Mouse (Mus musculus) CH12.LX (cell line): ENCODE measurements around the gene Armc5. TPM values are rescaled to one million over a fixed set of nuclear protein-coding genes. Genes with fewer than 3 reads are reported as not detected.

ENCODE experiments used
- DNase-seq: peaks from one replicate; pipeline ENCODE4 v3.0.0-alpha.2; 2013; ENCODE audit errors: extremely low read depth
- H3K27ac ChIP-seq: 2 replicates; pipeline ENCODE4 v1.5.1; 2012; ENCODE audit warnings: low read depth, mild to moderate bottlenecking, control low read depth, moderate library complexity; ENCODE audit not compliant: insufficient read depth
- H3K27me3 ChIP-seq: replicated peaks from 2 replicates; pipeline ENCODE3; 2012; ENCODE audit warnings: inconsistent platforms
- H3K36me3 ChIP-seq, 2 experiments: replicated peaks in 1 of 2; 2 replicates each; pipeline versions ENCODE3 to v1.6.1; 2012; ENCODE audit warnings: inconsistent platforms in 1 of 2, low read length in 1 of 2, mild to moderate bottlenecking in 1 of 2, mixed read lengths in 1 of 2, moderate library complexity in 1 of 2; ENCODE audit not compliant: control insufficient read depth in 1 of 2, insufficient read depth in 1 of 2
- H3K4me1 ChIP-seq, 2 experiments: 2 replicates each; pipeline ENCODE4 v1.6.1; 2012; ENCODE audit warnings: inconsistent platforms in 1 of 2, moderate library complexity in 1 of 2; ENCODE audit not compliant: insufficient read depth in 2 of 2, control insufficient read depth in 1 of 2
- H3K4me2 ChIP-seq: 2 replicates; pipeline ENCODE4 v1.6.1; 2012; ENCODE audit warnings: low read depth, mild to moderate bottlenecking, control low read depth; ENCODE audit not compliant: poor library complexity, insufficient read depth, severe bottlenecking
- H3K4me3 ChIP-seq, 3 experiments: fragments of 150-350 bp in 1 of 3; sonication (generic) in 1 of 3; replicated peaks in 1 of 3; 2 replicates each; pipeline versions ENCODE3 to v1.5.1; 2011 to 2012; ENCODE audit warnings: low read depth in 2 of 3, low read length in 2 of 3, mild to moderate bottlenecking in 2 of 3, moderate library complexity in 2 of 3, control low read depth in 1 of 3, improper control_type of control experiment in 1 of 3, inconsistent platforms in 1 of 3, mixed read lengths in 1 of 3; ENCODE audit not compliant: poor library complexity in 1 of 3
- H3K79me2 ChIP-seq: replicated peaks from 2 replicates; pipeline ENCODE4 v1.6.1; 2012; ENCODE audit warnings: mild to moderate bottlenecking, moderate library complexity; ENCODE audit not compliant: control insufficient read depth, poor library complexity, insufficient read depth, severe bottlenecking; ENCODE audit errors: extremely low read depth
- H3K9ac ChIP-seq: 2 replicates; pipeline ENCODE4 v1.6.1; 2012; ENCODE audit warnings: low read depth, mild to moderate bottlenecking, control low read depth, moderate library complexity; ENCODE audit not compliant: insufficient read depth
- H3K9me3 ChIP-seq: replicated peaks from 2 replicates; pipeline ENCODE3; 2012; ENCODE audit warnings: low read length, inconsistent platforms, mixed read lengths
- CHD1 ChIP-seq: IDR thresholded peaks from 2 replicates; pipeline ENCODE4 v1.6.1; 2012; ENCODE audit warnings: low read depth, low read length, improper control_type of control experiment, inconsistent platforms
- CHD2 ChIP-seq: IDR thresholded peaks from 2 replicates; pipeline ENCODE4 v1.6.1; 2011; ENCODE audit warnings: low read length, improper control_type of control experiment
- E2F4 ChIP-seq: IDR thresholded peaks from 2 replicates; pipeline ENCODE4 v1.6.1; 2011; ENCODE audit warnings: low read depth, low read length, improper control_type of control experiment; ENCODE audit not compliant: insufficient replicate concordance
- GABPA ChIP-seq: IDR thresholded peaks from 2 replicates; pipeline ENCODE4 v1.6.1; 2012; ENCODE audit warnings: low read depth, low read length, improper control_type of control experiment, inconsistent platforms; ENCODE audit not compliant: insufficient replicate concordance
- HCFC1 ChIP-seq: IDR thresholded peaks from 2 replicates; pipeline ENCODE4 v1.6.1; 2012; ENCODE audit warnings: low read depth, mild to moderate bottlenecking, inconsistent platforms, low read length, improper control_type of control experiment
- IRF4 ChIP-seq: IDR thresholded peaks from 2 replicates; pipeline ENCODE4 v1.6.1; 2014; ENCODE audit warnings: low read depth, mild to moderate bottlenecking, inconsistent platforms, low read length, improper control_type of control experiment
- JUN ChIP-seq: IDR thresholded peaks from 2 replicates; pipeline ENCODE4 v1.6.1; 2011; ENCODE audit warnings: low read depth, mild to moderate bottlenecking, low read length, improper control_type of control experiment, moderate library complexity; ENCODE audit not compliant: insufficient read depth
- KAT2A ChIP-seq: IDR thresholded peaks from 2 replicates; pipeline ENCODE4 v1.6.1; 2012; ENCODE audit warnings: low read length, improper control_type of control experiment, inconsistent platforms; ENCODE audit not compliant: insufficient replicate concordance
- MAFK ChIP-seq: IDR thresholded peaks from 2 replicates; pipeline ENCODE4 v1.6.1; 2011; ENCODE audit warnings: low read length, improper control_type of control experiment; ENCODE audit not compliant: insufficient replicate concordance
- MAZ ChIP-seq: IDR thresholded peaks from 2 replicates; pipeline ENCODE4 v1.6.1; 2012; ENCODE audit warnings: low read depth, mild to moderate bottlenecking, inconsistent platforms, low read length, improper control_type of control experiment, moderate library complexity
- MEF2A ChIP-seq: IDR thresholded peaks from 2 replicates; pipeline ENCODE4 v1.6.1; 2014; ENCODE audit warnings: low read depth, mild to moderate bottlenecking, inconsistent platforms, low read length, improper control_type of control experiment, borderline replicate concordance
- MXI1 ChIP-seq: IDR thresholded peaks from 2 replicates; pipeline ENCODE4 v1.6.1; 2011; ENCODE audit warnings: mild to moderate bottlenecking, low read depth, low read length, improper control_type of control experiment
- MYC ChIP-seq: IDR thresholded peaks from 2 replicates; pipeline ENCODE4 v1.6.1; 2011; ENCODE audit warnings: low read depth, mild to moderate bottlenecking, improper control_type of control experiment, low read length
- NELFE ChIP-seq: IDR thresholded peaks from 2 replicates; pipeline ENCODE4 v1.6.1; 2011; ENCODE audit warnings: low read depth, low read length, improper control_type of control experiment
- PAX5 ChIP-seq: IDR thresholded peaks from 2 replicates; pipeline ENCODE4 v1.6.1; 2012; ENCODE audit warnings: low read length, inconsistent platforms, mixed read lengths
- POLR2A ChIP-seq: IDR thresholded peaks from 2 replicates; pipeline ENCODE4 v1.6.1; 2011; ENCODE audit warnings: low read depth, mild to moderate bottlenecking, improper control_type of control experiment, low read length
- POLR2AphosphoS2 ChIP-seq: IDR thresholded peaks from 2 replicates; pipeline ENCODE4 v1.6.1; 2011; ENCODE audit warnings: low read depth, low read length, improper control_type of control experiment
- RAD21 ChIP-seq: IDR thresholded peaks from 2 replicates; pipeline ENCODE4 v1.6.1; 2011; ENCODE audit warnings: low read depth, mild to moderate bottlenecking, low read length, improper control_type of control experiment, moderate library complexity
- SMC3 ChIP-seq: IDR thresholded peaks from 2 replicates; pipeline ENCODE4 v1.6.1; 2011; ENCODE audit warnings: low read depth, low read length, improper control_type of control experiment
- TCF12 ChIP-seq: IDR thresholded peaks from 2 replicates; pipeline ENCODE4 v1.6.1; 2014; ENCODE audit warnings: low read depth, mild to moderate bottlenecking, inconsistent platforms, low read length, improper control_type of control experiment
- USF2 ChIP-seq: conservative IDR thresholded peaks from 2 replicates; pipeline ENCODE4 v1.6.1; 2011; ENCODE audit warnings: low read depth, low read length, improper control_type of control experiment
- ZKSCAN1 ChIP-seq: IDR thresholded peaks from 2 replicates; pipeline ENCODE4 v1.6.1; 2012; ENCODE audit warnings: low read depth, inconsistent platforms, low read length, improper control_type of control experiment, borderline replicate concordance
- dilution Hi-C: fragments of 300-500 bp; cut with MboI; formaldehyde crosslinking; loops from 2 replicates; pipeline ENCODE4 v1.14.3; 2020; ENCODE audit warnings: low sequenced_read_pairs; ENCODE audit not compliant: extremely low pct_unique_long_range_greater_than_20kb, extremely low pct_ligation_motif_present
- in situ Hi-C: fragments of 300-500 bp; cut with MboI; formaldehyde crosslinking; loops from 3 replicates; pipeline ENCODE4 v1.14.3; 2019; ENCODE audit warnings: low sequenced_read_pairs, low pct_ligation_motif_present, low pct_unique_long_range_greater_than_20kb, mixed read lengths
- polyA plus RNA-seq: library from polyadenylated mRNA; unstranded; fragments of >175 nt; gene quantifications from 2 replicates; pipeline ENCODE4 v1.2.1, GENCODE M21; 2012; ENCODE audit warnings: low read depth; ENCODE audit not compliant: insufficient read length
- total RNA-seq, 2 experiments: library from RNA; depleted of rRNA; stranded (reverse); fragments of 300-350 nt in 1 of 2; fragments of >200 nt in 1 of 2; gene quantifications; 2 replicates each; pipeline ENCODE4 v1.2.3; 2012 to 2014

Gene Armc5
- total and polyA plus RNA-seq, 3 experiments: 5.0 to 14.4 (median 11.6) TPM

GRCm38 (mm10) chr7:128209826-128210225 lies 27.3 kb upstream of the Armc5 start:
- H3K36me3 ChIP-seq: no peaks in the 10 kb centered on the region
- dilution Hi-C loops: no loop called here
- TF ChIP-seq CHD1 (no peak), KAT2A (no peak), MXI1 (no peak), SMC3 (no peak), ZKSCAN1 (no peak), JUN (no peak), MAFK (no peak), E2F4 (no peak), IRF4 (no peak)
- no peaks in the 10 kb centered on the region for H3K9me3 ChIP-seq
- H3K4me2 ChIP-seq: no peak overlapping the region
- no peak overlapping the region for H3K9ac ChIP-seq
- H3K4me3 ChIP-seq: no peak overlapping the region
- DNase-seq: no peak
- H3K27me3 ChIP-seq: peaks cover 8% of the 10 kb centered on the region
- H3K27ac ChIP-seq: no peak overlapping the region
- no peaks in the 10 kb centered on the region; a peak in 1 of 4 replicates for H3K4me1 ChIP-seq
- H3K79me2 ChIP-seq: no peaks in the 10 kb centered on the region
- in situ Hi-C loops: loop anchor here (10.0 kb wide), 1 partner anchor 215 kb away; the partner anchor contains the start of gene Pycard

GRCm38 (mm10) chr7:128219952-128220351 lies 17.2 kb upstream of the Armc5 start:
- DNase-seq: no peak
- in situ Hi-C loops (no loop called here), dilution Hi-C loops (no loop called here)
- no peak overlapping the region for H3K4me2 ChIP-seq
- peaks cover 4% of the 10 kb centered on the region for H3K9me3 ChIP-seq
- no peaks in the 10 kb centered on the region for H3K4me1 ChIP-seq
- H3K79me2 ChIP-seq: no peaks in the 10 kb centered on the region
- H3K36me3 ChIP-seq: no peaks in the 10 kb centered on the region
- TF ChIP-seq IRF4 (no peak), MEF2A (no peak), GABPA (no peak), MXI1 (no peak), USF2 (no peak), HCFC1 (no peak), JUN (no peak), POLR2AphosphoS2 (no peak), MAZ (no peak), RAD21 (no peak), MYC (no peak), POLR2A (no peak), NELFE (no peak), ZKSCAN1 (no peak), TCF12 (no peak), MAFK (no peak), CHD2 (no peak), SMC3 (no peak), PAX5 (no peak)
- H3K27ac ChIP-seq: no peak overlapping the region
- H3K4me3 ChIP-seq: no peak overlapping the region
- no peak overlapping the region for H3K9ac ChIP-seq
- peaks cover 6% of the 10 kb centered on the region for H3K27me3 ChIP-seq
